Mouse (Mus musculus): ENCODE measurements at regions not wholly inside any gene's neighbourhood (a gene's known extent, or its start where the extent isn't known, plus 50 kb on each side); places are given as distances from the start of the nearest gene placed in this dataset.

DNA sequence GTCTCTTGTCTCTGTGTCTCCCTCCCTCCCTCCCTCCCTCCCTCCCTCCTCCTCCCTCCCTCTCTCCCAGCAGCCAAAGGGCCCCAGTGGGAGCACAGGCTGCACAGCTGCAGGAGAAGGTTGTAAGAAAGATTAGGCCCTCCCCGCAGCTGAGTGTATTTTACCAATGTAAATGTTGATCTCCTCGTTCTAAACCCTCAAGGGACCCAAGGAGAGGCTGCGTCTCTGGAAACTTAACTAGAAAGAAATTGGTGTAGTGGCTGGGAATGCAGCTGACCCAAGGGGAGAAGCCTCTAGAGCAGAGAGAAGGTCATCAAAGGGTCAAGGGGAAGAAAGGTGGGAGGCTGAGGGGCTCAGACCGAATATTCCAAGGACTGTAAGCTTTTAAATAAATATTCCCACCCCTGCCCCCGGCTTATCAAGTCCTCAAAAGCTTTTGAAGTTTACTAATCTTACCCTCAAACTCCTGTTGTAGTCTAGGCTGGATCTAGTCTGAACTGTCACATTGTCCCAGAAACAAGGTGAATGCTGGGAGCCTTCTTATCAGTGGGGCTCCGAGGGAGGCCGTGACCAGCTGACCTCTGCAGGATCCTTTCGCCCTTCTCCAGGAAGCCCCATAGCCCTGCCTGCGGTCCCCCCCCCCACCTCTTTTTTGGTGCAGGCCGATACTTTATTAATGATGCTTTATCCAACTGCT lies 116.5 kb downstream of the Dact1 start:
- no peak for DNase-seq (ENCODE audit: extremely low spot score in 1 of 2, low spot score in 2 of 2)
- intact Hi-C loops (cut with DNase I), result no loop called here

DNA sequence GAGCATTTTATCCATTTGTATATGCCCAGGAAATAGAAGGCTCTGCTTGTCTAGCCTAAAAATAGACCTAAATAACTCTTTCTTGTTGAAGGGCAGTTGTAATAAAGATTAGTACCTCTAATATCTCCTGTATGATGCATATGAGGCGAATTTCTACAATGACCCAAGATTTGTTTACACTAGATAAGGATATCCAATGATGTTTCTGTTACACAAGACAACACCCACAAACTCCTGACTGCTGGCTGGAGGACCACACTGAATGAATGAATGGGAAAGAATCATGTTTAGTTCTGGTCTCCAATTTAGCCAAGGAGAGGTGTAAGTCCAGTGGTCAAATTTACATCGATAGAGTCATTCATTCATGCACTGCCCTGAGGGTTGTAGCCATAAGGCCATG lies 118.3 kb downstream of the Dact1 start:
- DNase-seq (ENCODE audit: extremely low spot score in 1 of 2, low spot score in 2 of 2), result no peak
- intact Hi-C loops (cut with DNase I), result no loop called here

DNA sequence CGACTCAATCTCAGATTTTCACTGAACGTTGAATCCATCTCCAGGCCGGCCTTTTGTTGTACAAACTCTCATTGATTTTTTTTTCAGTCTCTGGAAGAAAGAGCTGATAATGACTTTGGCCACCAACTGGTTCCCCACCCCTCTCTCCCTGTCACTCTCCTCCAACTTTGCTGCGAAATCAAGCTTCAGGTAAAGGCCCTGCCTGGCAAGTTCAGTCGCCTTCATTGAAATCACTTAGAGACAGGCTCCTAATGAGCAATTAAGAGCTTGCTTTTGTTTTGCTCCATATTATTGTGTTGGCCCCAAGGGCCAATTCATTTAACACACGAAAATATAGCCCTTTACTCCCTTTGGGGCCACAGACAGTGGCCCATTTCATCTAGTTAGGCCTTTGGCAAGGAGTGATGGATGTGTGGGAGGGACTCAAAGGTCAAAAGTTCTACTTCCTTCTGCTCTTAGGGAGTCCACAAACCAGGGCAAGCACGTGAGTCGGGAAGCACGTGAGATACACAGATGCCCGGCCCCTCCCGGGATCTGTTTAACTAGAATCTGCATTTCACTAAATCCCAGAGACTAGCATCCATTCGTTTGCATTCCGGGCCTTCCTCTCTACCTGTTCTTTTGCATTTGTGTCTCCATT lies 120.0 kb downstream of the Dact1 start:
- no peak for DNase-seq (ENCODE audit: extremely low spot score in 1 of 2, low spot score in 2 of 2)
- intact Hi-C loops (cut with DNase I), result no loop called here

DNA sequence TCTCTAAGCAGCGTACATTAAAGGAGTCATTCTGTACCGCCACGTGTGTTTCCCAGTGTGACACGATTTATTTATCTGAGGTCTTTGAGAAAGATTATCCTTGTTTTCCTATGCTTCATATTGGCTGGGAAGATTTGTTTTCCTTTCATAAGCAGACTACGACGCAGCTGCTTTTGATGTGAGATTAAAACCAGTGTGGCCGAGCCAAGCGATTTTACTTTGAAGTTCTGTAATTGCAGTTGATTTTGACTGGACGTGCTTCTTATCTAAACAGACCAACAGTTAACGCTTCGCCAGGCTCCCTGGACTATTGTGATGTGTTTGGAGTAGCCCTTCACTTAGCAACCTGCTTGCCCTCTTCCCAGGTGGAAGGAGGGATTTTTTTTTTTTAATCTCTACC lies 120.6 kb downstream of the Dact1 start:
- intact Hi-C loops (cut with DNase I), result no loop called here
- DNase-seq (ENCODE audit: extremely low spot score in 1 of 2, low spot score in 2 of 2), result no peak

DNA sequence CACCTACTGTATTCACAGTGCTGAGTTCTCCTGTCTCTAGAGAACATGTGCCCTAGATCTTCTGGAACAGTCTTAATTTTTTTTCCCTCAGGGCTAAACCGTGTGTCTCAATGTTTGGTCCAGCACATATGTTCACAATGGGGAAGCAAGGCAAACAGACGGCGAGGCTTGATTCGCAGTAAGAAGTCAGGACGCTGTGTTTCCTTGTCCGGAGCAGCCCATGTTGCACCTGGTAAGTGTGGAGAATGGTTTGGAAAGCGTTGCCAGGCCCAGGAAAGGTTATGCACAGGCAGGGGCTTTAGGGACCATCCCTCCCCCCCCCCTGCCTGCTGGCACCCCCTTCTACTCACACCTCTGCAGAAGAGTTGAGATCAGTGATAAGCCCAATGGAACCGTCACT lies 121.4 kb downstream of the Dact1 start:
- no peak for DNase-seq (ENCODE audit: extremely low spot score in 1 of 2, low spot score in 2 of 2)
- intact Hi-C loops (cut with DNase I), result no loop called here

DNA sequence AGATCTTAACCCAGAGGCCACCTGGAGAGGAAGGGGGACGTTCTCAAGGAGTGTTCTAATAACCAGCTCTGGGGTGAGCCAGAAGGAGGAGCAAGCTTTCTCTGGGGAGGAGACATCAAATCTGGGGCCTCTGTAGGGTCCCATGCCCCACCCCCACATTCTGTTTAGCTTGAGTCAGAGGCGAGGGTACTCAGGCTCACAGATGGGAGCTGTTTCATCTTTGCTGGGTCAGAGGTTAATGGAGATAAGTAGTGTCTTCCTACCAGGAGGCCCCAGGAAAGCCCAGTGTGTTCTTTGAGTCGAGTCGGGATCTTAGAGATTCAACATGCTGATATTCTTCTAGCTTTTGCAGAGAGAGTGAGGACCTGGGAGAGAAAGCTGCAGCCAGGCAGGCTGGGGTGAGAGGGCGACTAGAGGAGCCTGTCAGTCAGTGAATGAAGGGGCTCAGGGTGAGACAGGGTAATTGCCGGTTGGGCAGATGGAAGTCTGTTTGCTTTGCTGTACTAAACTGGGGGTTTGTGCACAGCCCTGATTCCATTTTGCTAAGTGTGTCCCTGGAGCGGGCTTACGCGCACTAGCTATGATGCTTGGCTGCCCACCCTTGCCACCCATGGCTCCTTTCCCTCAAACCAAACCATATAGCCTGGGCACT lies 124.0 kb downstream of the Dact1 start:
- DNase-seq (ENCODE audit: extremely low spot score in 1 of 2, low spot score in 2 of 2), result no peak
- intact Hi-C loops (cut with DNase I), result no loop called here

DNA sequence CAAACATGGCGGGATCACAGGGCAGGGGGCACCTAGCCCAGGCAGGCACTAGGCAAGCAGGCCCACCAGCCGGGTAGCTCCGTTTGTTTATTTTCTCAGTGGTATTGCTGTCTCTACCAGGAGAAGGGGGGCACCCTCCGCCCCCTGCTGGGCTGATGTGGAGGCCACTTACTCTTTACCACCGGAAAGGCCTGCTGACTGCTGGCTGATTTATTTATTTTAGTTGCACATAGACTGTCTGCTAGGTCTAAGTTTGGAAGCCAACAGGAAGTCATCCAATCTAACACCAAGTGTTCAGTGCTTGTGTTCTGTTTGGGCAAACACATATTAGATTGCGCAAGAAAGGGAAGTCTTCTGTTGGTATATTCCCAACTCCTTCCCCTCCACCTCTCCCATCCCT lies 128.6 kb downstream of the Dact1 start:
- DNase-seq (ENCODE audit: extremely low spot score in 1 of 2, low spot score in 2 of 2), result peak in 1 of 2 experiments; percentile 73
- intact Hi-C loops (cut with DNase I), result no loop called here

DNA sequence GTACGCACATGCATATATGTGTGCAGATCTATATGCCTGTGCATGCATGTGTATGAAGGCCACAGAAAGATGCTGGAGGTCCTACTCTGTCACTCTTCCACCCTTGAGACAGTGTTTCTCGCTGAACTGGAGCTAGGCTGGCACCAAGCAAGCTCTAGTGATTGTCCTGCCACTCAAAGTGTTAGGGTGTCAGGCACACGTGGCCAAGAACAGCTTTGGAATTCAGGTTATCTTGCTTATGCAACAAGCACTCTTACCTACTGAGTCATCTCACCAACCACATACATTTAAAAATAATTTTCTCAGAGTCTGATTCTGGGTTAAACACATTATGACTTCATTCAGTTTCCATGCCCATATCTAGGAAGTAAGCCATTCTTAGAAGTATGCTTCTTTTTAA lies 131.2 kb downstream of the Dact1 start:
- intact Hi-C loops (cut with DNase I), result no loop called here
- DNase-seq (ENCODE audit: extremely low spot score in 1 of 2, low spot score in 2 of 2), result no peak

DNA sequence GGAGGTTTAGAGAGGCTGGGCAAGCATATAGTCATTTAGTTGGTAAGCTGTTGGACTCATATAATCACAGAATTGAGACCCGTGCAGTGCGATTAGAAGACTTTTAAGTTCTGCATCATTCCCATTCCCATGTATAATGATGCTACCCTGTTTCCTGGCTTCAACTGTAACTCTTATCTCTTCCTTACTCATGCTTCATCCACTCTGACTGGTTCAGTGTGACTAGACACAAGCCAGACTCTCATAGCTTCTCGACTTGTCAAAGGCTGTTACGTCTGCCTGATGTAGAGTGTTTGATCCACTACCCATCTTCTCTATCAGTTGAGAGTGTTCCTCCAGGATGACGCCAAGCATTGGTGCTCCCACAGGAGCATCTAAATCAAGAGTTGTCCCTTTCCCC lies 131.6 kb downstream of the Dact1 start:
- intact Hi-C loops (cut with DNase I), result no loop called here
- DNase-seq (ENCODE audit: extremely low spot score in 1 of 2, low spot score in 2 of 2), result no peak

DNA sequence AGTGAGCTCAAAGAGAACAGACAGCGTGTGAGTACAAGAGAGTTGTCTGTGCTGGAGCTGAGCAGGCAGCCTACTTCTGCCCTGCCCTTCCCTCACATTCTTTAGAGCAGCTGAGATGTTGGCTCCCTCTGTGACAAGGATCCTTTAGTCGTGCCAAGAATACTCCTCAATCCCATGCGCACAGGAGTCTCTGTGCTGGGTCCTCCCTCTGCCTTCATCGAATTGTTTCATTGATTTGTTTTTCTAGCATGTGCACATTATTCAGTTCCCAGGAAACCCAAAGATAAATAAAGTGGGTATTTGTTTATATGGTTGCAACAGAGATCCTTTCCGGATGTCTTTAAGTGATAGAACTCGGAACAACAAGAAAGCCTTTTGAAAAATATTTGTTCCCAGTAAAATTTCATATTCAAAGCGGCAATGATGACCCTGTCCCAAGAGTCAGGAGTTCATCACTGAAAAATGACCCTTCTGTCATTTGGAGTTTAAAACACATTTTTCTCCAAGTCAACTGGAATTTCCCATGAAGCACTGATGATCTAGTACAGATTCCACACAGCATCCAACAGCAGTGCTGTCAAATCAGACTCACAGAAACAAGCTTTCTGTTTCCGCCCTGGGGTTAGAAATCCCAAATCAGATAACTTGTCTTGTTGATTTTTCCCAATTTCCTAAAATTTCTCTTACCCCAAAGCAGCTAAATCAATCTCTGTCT lies 136.7 kb downstream of the Dact1 start:
- intact Hi-C loops (cut with DNase I), result no loop called here
- DNase-seq (ENCODE audit: extremely low spot score in 1 of 2, low spot score in 2 of 2), result peak in 1 of 2 experiments; percentile 25

DNA sequence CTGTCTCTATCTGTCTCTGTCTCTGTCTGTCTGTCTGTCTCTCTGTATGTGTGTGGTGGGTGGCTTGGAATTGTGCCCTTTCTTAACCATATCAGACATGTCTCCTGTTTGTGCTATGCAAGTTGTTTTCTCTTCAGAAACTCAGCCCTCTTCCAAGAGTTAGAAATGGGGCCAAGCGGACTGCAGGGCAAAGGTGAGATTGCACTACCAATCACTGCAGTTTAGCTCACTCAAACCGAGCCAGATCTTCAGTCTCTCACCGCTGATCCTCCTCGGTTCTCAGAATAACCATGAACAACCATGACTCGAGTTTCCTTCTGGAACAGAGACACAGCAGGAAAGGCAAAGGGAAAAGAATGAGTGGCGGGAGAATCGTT lies 137.2 kb downstream of the Dact1 start:
- DNase-seq (ENCODE audit: extremely low spot score in 1 of 2, low spot score in 2 of 2), result no peak
- intact Hi-C loops (cut with DNase I), result no loop called here

DNA sequence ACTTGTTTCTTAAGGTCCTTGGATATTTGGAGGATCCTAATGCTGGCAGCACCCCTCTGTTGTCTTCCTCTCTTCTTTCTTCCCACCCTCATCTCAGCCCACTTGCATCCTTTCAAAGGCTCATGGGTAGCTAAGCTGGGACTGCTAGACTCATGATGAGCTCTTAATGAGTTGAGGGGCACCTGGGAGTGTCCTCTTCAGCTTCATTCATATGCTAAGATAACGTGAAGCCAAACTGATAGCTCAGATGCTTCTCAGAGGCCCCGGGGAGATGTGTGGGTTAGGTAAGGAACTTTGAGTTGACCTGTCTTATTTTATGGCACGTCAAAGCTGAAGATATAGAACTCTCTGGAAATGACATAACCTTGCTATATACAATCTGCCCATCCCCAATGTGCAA lies 139.3 kb downstream of the Dact1 start:
- intact Hi-C loops (cut with DNase I), result no loop called here
- no peak for DNase-seq (ENCODE audit: extremely low spot score in 1 of 2, low spot score in 2 of 2)

DNA sequence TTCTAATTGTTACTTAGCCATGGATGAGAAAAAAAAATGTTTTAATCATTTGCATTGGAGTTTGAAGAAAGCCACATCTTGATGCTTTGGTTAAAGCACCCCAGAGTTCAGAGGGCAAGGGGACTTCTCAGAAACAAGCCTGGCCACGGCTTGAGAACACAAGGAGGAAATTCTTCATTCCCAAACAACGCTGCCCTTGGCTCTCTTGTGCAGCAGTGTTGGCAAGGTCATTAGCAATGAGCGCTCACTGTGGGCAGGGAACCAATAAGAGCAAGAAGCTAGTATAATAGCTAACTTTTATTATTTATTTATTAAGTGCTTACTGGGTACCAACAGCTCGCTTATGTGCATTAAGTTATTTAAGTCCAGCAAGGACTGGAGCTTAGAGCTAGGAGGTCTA lies 140.4 kb downstream of the Dact1 start:
- intact Hi-C loops (cut with DNase I), result no loop called here
- DNase-seq (ENCODE audit: extremely low spot score in 1 of 2, low spot score in 2 of 2), result no peak

DNA sequence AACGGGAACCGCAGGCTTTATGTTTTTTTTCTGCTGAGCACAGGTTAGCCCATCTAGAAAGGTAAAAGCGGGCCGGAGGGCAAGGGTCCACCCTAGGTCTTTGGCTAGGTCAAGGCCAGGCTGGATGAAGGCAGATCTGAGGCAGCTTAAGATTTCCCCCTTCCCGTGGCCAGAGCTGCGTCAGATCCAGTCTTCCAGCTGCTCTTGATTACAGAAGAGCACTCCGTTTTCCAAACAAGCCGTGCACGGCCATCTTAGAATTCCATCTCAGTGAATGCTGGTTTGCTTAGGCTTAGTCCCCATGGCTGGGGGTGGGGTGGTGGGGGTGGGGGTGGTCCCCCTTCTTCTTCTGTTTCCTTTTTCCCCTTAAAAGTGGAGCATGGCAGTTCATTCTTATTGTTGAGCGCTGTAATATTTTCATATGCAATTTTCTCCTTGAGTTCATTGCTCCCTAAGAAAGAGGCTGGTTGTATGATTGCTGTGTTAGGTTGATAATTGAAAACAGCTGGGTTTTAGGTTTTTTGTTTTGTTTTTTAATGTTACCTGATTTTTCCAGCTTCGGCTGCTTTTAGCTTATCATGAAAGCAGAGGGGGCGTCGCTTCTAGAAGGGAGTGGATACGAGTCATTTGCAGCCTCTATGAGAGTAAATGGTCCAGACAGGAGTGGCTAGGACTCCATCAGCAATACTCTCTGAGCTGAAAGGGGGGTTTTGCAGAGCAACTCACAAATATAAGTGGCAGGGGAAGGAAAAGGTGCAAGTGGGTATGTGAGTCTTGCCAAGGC lies 141.2 kb downstream of the Dact1 start:
- intact Hi-C loops (cut with DNase I), result no loop called here
- no peak for DNase-seq (ENCODE audit: extremely low spot score in 1 of 2, low spot score in 2 of 2)

DNA sequence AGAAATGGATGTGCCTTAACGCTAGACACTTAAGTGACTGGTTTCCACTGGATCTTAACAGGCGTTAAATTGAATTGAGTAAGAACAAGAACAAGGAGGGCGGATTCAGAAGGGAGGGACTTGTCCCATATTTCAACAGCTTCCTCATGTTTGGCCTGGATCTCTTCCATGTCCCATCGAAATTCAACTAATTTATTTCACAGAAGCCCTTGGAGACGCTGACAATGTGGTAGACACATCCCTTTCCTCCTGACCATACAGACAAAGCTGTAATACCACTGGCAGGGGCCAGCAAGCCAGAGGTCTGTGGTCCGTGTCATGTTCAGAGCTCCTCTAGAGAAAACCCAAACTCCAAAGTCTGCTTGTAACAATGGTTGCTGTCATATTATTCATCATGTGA lies 147.2 kb downstream of the Dact1 start:
- no peak for DNase-seq (ENCODE audit: extremely low spot score in 1 of 2, low spot score in 2 of 2)
- intact Hi-C loops (cut with DNase I), result no loop called here

DNA sequence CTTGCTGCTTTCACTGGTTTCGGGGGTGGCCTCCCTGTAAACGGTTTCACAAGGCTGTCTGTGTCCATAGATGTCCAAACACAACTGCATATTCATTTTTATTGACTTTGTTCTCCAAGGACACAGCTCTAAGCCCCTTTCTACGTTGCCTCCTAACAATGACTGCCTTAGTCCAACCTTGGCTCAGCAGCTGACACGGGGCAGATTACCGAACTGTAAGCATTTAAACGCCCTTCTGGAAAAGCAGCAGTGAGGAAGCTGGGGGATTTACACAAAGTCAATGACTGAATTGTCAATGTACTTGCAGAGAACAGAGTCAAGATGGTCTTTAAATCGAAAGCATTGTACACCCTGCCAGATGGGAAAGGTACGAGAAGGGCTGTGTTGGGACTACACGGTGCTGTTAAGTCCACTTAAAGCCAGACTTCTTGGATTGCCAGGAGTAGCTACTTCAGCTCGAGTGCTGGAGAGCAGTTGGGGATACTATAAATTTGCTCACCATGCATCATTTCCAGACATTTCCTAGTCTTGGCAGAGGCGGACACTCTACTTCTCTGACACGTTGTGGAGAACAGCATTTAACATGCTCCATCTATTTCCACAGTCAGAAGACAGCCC lies 149.0 kb downstream of the Dact1 start:
- DNase-seq (ENCODE audit: extremely low spot score in 1 of 2, low spot score in 2 of 2), result no peak
- intact Hi-C loops (cut with DNase I), result no loop called here

DNA sequence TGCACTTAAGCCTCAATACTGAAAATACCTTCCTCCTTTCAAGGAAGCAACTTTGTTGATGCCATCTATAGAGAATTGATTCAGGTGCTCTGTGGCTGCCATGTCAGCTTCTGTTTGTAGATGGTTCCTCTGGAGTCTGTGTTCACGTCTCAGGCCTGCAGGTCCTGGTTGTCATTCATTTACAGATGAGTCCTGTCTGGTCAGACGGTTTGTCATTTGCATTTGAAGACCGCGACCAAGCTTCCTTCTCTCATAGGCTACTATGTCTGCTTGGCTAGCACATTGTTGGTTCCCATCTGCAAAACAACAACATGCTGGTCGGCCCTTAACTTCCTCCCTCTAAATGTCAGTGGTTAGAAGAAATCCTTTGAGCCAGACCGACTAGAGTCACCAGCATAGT lies 151.0 kb downstream of the Dact1 start:
- intact Hi-C loops (cut with DNase I), result no loop called here
- DNase-seq (ENCODE audit: extremely low spot score in 1 of 2, low spot score in 2 of 2), result no peak

DNA sequence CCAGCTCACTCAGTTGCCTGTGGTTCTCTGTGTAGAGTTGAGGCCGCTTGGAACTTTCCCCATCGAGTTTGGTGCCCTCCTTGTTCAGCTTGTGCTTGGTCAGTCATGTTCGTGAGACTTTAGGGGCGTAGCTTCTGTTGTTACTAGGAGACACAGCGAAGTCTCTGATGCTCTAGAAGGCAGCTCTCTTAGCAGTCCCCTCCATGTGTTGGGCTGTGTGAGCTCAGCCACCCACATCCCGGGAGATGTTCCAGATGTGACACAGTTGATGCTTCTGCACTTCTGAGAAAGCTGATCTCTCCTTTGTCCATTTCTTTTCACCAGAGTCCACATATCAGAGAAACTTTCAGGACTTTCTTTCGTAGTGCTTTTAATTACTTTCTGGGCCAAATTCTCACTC lies 158.1 kb downstream of the Dact1 start:
- DNase-seq (ENCODE audit: extremely low spot score in 1 of 2, low spot score in 2 of 2), result no peak
- intact Hi-C loops (cut with DNase I), result no loop called here

DNA sequence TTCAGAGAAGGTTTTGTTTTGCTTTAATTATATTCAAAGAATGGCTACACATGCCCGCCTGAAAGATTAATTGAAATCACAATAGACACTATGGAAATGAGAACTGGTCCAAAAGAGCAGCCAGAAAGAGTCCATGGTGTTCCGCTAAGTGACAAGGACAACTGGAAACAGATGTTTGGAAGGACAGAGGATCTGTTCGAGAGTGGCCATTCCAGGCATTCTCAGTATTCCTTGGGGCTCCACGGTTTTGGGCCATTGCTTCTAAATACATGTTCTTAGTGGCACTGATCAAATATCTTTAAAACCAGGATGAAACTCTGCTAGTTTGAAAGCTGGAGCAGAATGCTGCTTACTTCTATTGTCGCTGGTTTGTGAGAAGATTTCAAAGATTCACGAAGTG lies 158.6 kb downstream of the Dact1 start:
- intact Hi-C loops (cut with DNase I), result no loop called here
- no peak for DNase-seq (ENCODE audit: extremely low spot score in 1 of 2, low spot score in 2 of 2)

All from left cerebral cortex, postnatal 10 days (tissue).